Mouse (Mus musculus): ENCODE measurements around the gene Rilp. TPM values are rescaled to one million over a fixed set of nuclear protein-coding genes. Genes with fewer than 3 reads are reported as not detected.

Gene Rilp
- total RNA-seq, 2 experiments from 2014 or later = 0.55 to 0.98 TPM

GRCm38 (mm10) chr11:75487496-75487895, 22.4 kb upstream of the Rilp start:
- ATAC-seq (ENCODE audit: poor library complexity, severe bottlenecking) = no peak

GRCm38 (mm10) chr11:75494296-75495049, 15.4 kb upstream of the Rilp start:
- no peak for ATAC-seq (ENCODE audit: poor library complexity, severe bottlenecking)

DNA sequence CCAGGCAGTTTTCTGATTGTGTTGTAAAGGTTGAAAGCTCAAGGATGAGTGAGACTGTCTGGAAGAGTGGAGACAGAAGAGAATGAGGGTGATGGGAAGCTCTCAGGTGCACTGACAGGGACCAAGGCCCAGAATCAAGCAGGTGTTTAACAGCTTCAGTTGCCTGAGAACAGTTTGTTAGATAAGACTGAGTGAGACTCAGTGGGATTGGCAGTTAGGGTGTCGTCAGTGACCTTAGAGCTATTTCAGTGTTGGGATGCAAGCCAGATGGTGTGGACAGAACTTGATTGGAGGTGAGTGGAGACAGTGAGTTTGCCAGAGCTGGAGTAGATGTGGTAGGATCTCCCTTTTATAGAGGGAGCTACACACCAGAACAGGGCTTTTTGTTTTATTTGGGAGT, 11.8 kb upstream of the Rilp start:
- ATAC-seq (ENCODE audit: poor library complexity, severe bottlenecking) = no peak

GRCm38 (mm10) chr11:75508162-75508561, 1.7 kb upstream of the Rilp start:
- ATAC-seq (ENCODE audit: poor library complexity, severe bottlenecking) = no peak

GRCm38 (mm10) chr11:75508904-75509303, 990 bp upstream of the Rilp start:
- ATAC-seq (ENCODE audit: poor library complexity, severe bottlenecking) = no peak

GRCm38 (mm10) chr11:75510627-75510993, 716 bp downstream of the Rilp start:
- peak; percentile 96 for ATAC-seq (ENCODE audit: poor library complexity, severe bottlenecking)

DNA sequence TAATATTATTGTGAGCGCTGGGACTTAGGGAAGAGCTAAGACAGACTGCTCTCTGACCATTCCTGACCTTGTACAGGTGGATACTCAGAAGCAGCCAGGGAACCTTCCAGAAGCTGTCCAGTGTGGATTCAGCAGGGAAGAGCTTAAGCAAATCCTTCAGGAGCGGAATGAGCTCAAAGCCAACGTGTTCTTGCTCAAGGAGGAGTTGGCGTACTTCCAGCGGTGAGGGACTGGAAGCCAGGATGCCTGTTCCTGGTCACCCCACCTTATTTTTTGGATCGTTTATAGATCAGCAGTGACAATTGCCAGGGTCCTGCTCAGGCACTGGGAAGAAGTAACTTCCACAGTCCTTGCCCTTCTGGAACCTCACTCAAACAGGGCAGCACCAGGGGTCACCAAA, 1.3 kb downstream of the Rilp start:
- no peak for ATAC-seq (ENCODE audit: poor library complexity, severe bottlenecking)

DNA sequence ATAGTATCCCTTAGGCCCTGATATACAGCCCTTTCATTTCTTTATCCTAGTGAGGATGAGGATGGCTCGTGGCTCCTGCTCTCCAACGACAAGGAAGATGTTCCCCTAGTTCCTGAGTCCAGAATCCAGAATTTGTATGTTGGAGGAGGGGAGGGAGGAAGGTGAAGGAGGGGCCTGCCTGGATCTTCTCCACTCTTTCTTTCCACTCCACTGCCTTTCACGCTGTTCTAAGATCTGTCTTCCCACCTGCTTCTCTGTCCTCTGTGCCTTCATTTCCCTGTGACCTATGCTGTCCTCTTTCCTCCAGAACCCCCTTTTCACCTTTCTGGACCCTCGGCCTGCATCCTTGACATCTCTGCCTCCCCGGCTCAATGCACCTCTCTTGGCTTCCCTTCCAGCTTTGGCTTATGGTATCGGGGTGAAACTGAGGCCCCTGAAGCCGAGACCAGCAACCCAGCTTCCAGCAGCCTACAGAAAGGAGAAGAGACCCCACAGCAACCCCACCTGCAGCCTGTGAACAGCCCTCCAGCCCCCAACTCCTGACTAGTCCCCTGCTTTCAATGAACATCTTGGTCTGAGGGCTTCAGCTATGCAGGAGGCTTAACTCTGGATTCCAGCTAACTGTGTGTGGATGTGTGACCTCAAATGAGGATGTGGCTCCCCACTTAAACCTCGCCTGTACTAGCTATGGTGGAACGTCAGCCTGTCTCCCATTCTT, 2.6 kb downstream of the Rilp start:
- ATAC-seq (ENCODE audit: poor library complexity, severe bottlenecking) = no peak

DNA sequence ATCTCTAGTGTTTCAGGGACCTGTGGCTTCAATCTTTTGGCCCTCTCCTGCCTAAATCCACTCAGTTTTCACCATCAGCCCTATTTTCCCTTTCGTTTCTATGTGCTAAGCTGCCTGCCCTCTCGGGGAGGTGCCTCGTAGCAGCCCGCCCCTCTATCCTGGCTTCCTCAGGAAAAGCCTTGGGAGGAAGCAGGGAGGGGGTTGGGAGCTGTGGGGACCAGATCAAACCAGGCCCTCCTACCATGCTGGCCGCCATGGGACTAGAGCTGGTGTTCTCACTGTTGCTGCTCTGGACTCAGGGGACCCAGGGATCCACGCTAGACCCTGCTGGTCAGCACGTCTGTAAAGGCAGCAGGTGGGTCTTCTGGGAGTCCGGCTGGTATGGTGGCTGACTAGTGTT, 3.4 kb downstream of the Rilp start, which contains the start of gene Scarf1:
Scarf1 (plus strand) TSS at position 205 of the 400 bp plus-strand sequence.
- ATAC-seq (ENCODE audit: poor library complexity, severe bottlenecking) = no peak

- ATAC-seq (ENCODE audit: poor library complexity, severe bottlenecking) = no peak
Observed at GRCm38 (mm10) chr11:75515186-75515585, 5.3 kb downstream of the Rilp start.

DNA sequence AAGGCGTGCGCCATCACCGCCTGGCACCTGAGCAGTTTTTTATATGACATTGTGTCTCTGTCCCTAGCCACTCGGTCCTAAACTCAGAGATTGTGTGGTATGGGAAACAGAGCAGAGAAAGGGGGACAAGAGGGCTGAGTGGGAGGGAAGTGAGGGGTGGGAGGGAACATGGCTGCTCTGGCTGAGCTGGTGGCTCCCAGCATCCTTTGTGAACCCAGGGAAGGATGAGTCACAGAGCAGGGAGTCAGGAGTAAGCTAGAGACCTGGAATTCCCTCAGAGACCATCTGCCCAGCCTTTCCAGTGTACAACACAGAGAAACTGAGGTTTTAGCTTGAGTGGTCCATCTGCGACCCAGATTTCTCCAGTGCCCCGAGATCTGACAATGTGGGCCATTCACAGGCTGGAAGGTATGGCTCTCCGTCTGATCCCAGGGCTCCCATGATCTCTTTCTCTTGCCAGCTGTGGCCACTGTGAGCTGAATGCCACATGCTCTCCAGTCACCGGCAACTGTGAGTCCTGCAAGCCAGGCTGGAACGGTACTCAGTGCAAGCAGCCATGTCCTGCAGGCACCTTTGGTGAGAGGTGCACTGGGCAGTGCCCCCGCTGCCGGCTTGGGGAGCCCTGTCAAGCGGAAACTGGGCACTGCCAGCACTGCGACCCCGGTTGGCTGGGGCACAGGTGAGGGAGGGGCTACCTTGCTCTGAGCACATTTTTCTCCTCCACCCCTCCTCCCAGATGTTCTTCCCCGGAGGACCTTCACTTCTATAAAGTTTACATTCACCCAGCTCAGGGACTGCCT, 10.1 kb downstream of the Rilp start:
- ATAC-seq (ENCODE audit: poor library complexity, severe bottlenecking) = no peak

GRCm38 (mm10) chr11:75521609-75522008, 11.7 kb downstream of the Rilp start:
- no peak for ATAC-seq (ENCODE audit: poor library complexity, severe bottlenecking)

GRCm38 (mm10) chr11:75522793-75523192, 12.9 kb downstream of the Rilp start:
- ATAC-seq (ENCODE audit: poor library complexity, severe bottlenecking) = no peak

- no peak for ATAC-seq (ENCODE audit: poor library complexity, severe bottlenecking)
Observed at GRCm38 (mm10) chr11:75525531-75526125, 15.7 kb downstream of the Rilp start.

DNA sequence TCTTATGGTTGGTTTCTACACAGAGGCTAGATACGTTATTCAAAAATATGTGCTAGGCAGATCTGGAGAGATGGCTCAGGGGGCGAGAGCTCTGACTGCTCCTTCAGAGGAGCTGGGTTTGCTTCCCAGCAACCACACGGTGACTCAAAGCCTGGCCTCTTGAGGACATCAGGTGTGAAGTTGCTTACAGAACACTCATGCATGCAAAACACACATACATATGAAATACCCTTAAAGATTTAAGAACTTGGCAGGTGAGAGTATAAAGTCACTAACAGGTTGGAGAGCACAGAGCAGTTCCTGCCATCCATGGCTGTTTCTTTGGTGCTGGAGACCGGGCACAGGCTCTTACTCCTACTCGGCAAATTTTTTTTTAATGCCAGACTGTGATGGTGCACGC, 17.0 kb downstream of the Rilp start:
- no peak for ATAC-seq (ENCODE audit: poor library complexity, severe bottlenecking)

DNA sequence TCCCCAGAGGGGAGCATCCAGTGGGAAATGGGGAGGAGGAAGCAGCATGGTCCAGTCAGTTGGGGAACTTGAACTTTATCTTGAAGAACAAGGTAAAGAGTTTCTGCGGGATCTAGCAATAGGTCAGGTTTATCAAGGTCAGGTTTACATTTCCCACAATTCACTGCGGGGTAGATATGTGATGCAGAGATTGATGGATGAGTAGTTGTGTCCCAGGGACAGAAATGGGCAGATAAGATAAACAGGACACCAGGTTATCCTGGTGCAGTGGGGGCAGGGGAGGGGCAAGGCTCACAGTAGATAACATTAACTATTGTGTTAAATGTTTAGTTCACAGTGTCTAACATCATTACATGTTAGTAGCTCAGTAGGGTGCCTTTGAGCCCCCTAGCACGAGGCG, 19.9 kb downstream of the Rilp start:
- no peak for ATAC-seq (ENCODE audit: poor library complexity, severe bottlenecking)

- peak; percentile 61 for ATAC-seq (ENCODE audit: poor library complexity, severe bottlenecking)
Observed at GRCm38 (mm10) chr11:75530325-75530724, 20.4 kb downstream of the Rilp start.

DNA sequence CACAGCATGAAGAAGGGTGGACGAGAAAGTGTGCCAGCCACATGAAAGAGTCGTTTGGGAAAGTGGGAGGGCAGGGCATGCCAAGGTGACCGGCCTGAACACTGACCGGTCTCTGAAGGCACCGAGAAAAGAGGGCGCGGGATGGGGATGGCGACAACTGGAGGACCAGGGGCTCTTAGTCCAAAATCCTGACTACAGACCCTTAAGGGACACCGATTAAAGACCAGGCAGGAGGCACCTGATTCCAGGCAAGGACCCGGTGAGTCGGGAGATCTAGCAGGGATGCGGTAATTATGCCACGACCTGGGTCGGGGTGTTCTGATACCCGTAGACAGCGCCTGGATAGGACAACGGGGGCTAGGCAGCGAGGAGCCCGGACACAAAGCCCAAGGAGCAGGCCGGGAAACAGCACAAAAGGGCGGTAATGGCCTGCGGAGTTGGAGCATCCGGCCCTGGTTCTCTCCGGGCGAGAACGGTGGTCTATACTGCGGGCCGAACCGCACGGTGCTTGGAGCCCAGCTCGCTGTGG, 21.0 kb downstream of the Rilp start:
- no peak; the same call in 1 of the 2 replicates for ATAC-seq (ENCODE audit: poor library complexity, severe bottlenecking)

- ATAC-seq (ENCODE audit: poor library complexity, severe bottlenecking) = peak; percentile 71
Observed at GRCm38 (mm10) chr11:75531469-75532242, 21.8 kb downstream of the Rilp start, which contains the start of gene Slc43a2. TSS of gene Slc43a2 (plus strand) at chr11:75531694.
